Mouse (Mus musculus) liver, adult 2 months (tissue): ENCODE results near the gene Klrb1b. TPM values are rescaled to one million over a fixed set of nuclear protein-coding genes. Genes with fewer than 3 reads are reported as not detected.

Source experiments
- DNase-seq: peaks from one replicate; pipeline ENCODE4 v3.0.0-alpha.2; 2011; ENCODE audit warnings: low read depth, low spot score; ENCODE audit errors: extremely low read depth
- H3K27ac ChIP-seq: fragments of 200-500 bp; replicated peaks from 2 replicates; pipeline ENCODE4 v1.5.1; 2012; ENCODE audit warnings: low read depth, mild to moderate bottlenecking, control low read depth, inconsistent platforms, low read length; ENCODE audit not compliant: insufficient read depth
- H3K27me3 ChIP-seq: fragments of 200-500 bp; 2 replicates; pipeline ENCODE4 v1.6.1; 2012; ENCODE audit warnings: mild to moderate bottlenecking, moderate library complexity, low read length, inconsistent platforms; ENCODE audit not compliant: control insufficient read depth, insufficient read depth
- H3K36me3 ChIP-seq: fragments of 200-500 bp; 2 replicates; pipeline ENCODE4 v1.6.1; 2012; ENCODE audit warnings: low read length, inconsistent platforms; ENCODE audit not compliant: control insufficient read depth, insufficient read depth
- H3K4me1 ChIP-seq: fragments of 200-500 bp; 2 replicates; pipeline ENCODE4 v1.6.1; 2011; ENCODE audit warnings: low read length; ENCODE audit not compliant: control insufficient read depth, insufficient read depth
- H3K4me3 ChIP-seq: fragments of 200-500 bp; 2 replicates; pipeline ENCODE4 v1.5.1; 2011; ENCODE audit warnings: low read depth, mild to moderate bottlenecking, control low read depth, low read length, moderate library complexity; ENCODE audit not compliant: insufficient read depth
- H3K79me2 ChIP-seq: fragments of 200-500 bp; 2 replicates; pipeline ENCODE4 v1.6.1; 2012; ENCODE audit warnings: inconsistent platforms, mild to moderate bottlenecking, low read length, moderate library complexity; ENCODE audit not compliant: control insufficient read depth, insufficient read depth
- H3K9ac ChIP-seq: fragments of 200-500 bp; 2 replicates; pipeline ENCODE4 v1.6.1; 2012; ENCODE audit warnings: low read depth, mild to moderate bottlenecking, control low read depth, inconsistent platforms, low read length
- CTCF ChIP-seq: fragments of 200-500 bp; IDR thresholded peaks from 2 replicates; pipeline ENCODE4 v1.5.1; 2011; ENCODE audit warnings: low read depth, low read length, control low read depth
- POLR2A ChIP-seq: fragments of 200-500 bp; IDR thresholded peaks from 2 replicates; pipeline ENCODE4 v1.6.1; 2011; ENCODE audit warnings: low read length, control low read depth; ENCODE audit not compliant: insufficient read depth; ENCODE audit errors: extremely low read depth
- WGBS: fragments of 180-500 bp; shearing (Covaris S2); methylation state at CpG from one replicate; pipeline ENCODE4 v1.1.7; 2018; 5-methylcytosine and 5-hydroxymethylcytosine counted together
- polyA plus RNA-seq: library from polyadenylated mRNA; depleted of rRNA; stranded (reverse); fragments of >200 nt; gene quantifications from 2 replicates; pipeline ENCODE4 v1.2.3, GENCODE M21; 2012
- total RNA-seq: library from RNA; depleted of rRNA; stranded (reverse); fragments of >200 nt; gene quantifications from 2 replicates; pipeline ENCODE4 v1.2.3, GENCODE M21; 2014

The Klrb1b gene
- total and polyA plus RNA-seq, 2 experiments, result 0.09 TPM; not detected in 1

GRCm38 (mm10) chr6:128854895-128855294 is 28.8 kb upstream of the Klrb1b start:
- no peaks in the 10 kb centered on the region for H3K79me2 ChIP-seq
- H3K4me1 ChIP-seq, result peaks cover 10% of the 10 kb centered on the region
- TF ChIP-seq CTCF (no peak), POLR2A (no peak)
- H3K27ac ChIP-seq, result no peak overlapping the region
- no peak overlapping the region for H3K4me3 ChIP-seq
- H3K27me3 ChIP-seq, result no peaks in the 10 kb centered on the region
- no peak for DNase-seq
- WGBS, result 96% methylated on average over 3 of the region's 3 CpGs
- H3K36me3 ChIP-seq, result no peaks in the 10 kb centered on the region
- no peak overlapping the region for H3K9ac ChIP-seq

GRCm38 (mm10) chr6:128854024-128854820 is 28.1 kb upstream of the Klrb1b start:
- H3K27ac ChIP-seq, result no peak overlapping the region
- no peak overlapping the region for H3K9ac ChIP-seq
- no peaks in the 10 kb centered on the region for H3K36me3 ChIP-seq
- H3K4me3 ChIP-seq, result no peak overlapping the region
- peak; percentile 48 for DNase-seq
- peaks cover 10% of the 10 kb centered on the region for H3K4me1 ChIP-seq
- WGBS, result 58% methylated on average over 12 of the region's 12 CpGs
- TF ChIP-seq POLR2A, result no peak
- TF ChIP-seq CTCF, result 0 out of 2 replicates have a peak, but pooled peaks have one; percentile 14
- H3K27me3 ChIP-seq, result no peaks in the 10 kb centered on the region
- H3K79me2 ChIP-seq, result no peaks in the 10 kb centered on the region

- peaks cover 10% of the 10 kb centered on the region for H3K4me1 ChIP-seq
- no peak for DNase-seq
- H3K36me3 ChIP-seq, result no peaks in the 10 kb centered on the region
- H3K27me3 ChIP-seq, result no peaks in the 10 kb centered on the region
- TF ChIP-seq CTCF, result no peak
- no peak for TF ChIP-seq POLR2A
- no peak overlapping the region for H3K27ac ChIP-seq
- H3K79me2 ChIP-seq, result no peaks in the 10 kb centered on the region
- WGBS, result 73% methylated on average over 3 of the region's 3 CpGs
- H3K4me3 ChIP-seq, result no peak overlapping the region
- no peak overlapping the region for H3K9ac ChIP-seq
These were observed 26.6 kb upstream of the Klrb1b start for GRCm38 (mm10) chr6:128852766-128853165.

- Histone ChIP-seq H3K27ac (peak overlapping the region; percentile 81), H3K36me3 (no peaks in the 10 kb centered on the region), H3K9ac (no peak overlapping the region; the same call in 1 of the 2 replicates), H3K27me3 (no peaks in the 10 kb centered on the region), H3K4me3 (no peak overlapping the region), H3K4me1 (peaks cover 10% of the 10 kb centered on the region), H3K79me2 (no peaks in the 10 kb centered on the region)
- no peak for DNase-seq
- TF ChIP-seq POLR2A (no peak), CTCF (no peak)
- WGBS, result 18% methylated on average over 2 of the region's 2 CpGs
These were observed 25.0 kb upstream of the Klrb1b start for GRCm38 (mm10) chr6:128851151-128851550.

GRCm38 (mm10) chr6:128850671-128851070 is 24.5 kb upstream of the Klrb1b start:
- Histone ChIP-seq H3K9ac (no peak overlapping the region; the same call in 1 of the 2 replicates), H3K4me1 (peaks cover 10% of the 10 kb centered on the region), H3K36me3 (no peaks in the 10 kb centered on the region), H3K27ac (peak overlapping the region; percentile 81), H3K4me3 (no peak overlapping the region), H3K79me2 (no peaks in the 10 kb centered on the region), H3K27me3 (no peaks in the 10 kb centered on the region)
- no peak for TF ChIP-seq CTCF
- TF ChIP-seq POLR2A, result no peak
- DNase-seq, result peak; percentile 90
- 9% methylated on average over 2 of the region's 2 CpGs for WGBS

- no peaks in the 10 kb centered on the region for H3K27me3 ChIP-seq
- no peak overlapping the region for H3K27ac ChIP-seq
- WGBS, result 43% methylated on average over 2 of the region's 2 CpGs
- no peaks in the 10 kb centered on the region for H3K36me3 ChIP-seq
- no peak overlapping the region for H3K4me3 ChIP-seq
- H3K9ac ChIP-seq, result no peak overlapping the region
- H3K79me2 ChIP-seq, result no peaks in the 10 kb centered on the region
- H3K4me1 ChIP-seq, result peaks cover 6% of the 10 kb centered on the region
- peak; percentile 62 for DNase-seq
- TF ChIP-seq POLR2A, result no peak
- peak; percentile 72 for TF ChIP-seq CTCF
These were observed 23.8 kb upstream of the Klrb1b start for GRCm38 (mm10) chr6:128849902-128850301.
